Mouse (Mus musculus) liver, embryonic 14.5 days (tissue): ENCODE results near the gene Vapb.

Source experiments
- CTCF ChIP-seq: IDR thresholded peaks from 2 replicates; pipeline ENCODE4 v1.5.1; 2016; ENCODE audit warnings: antibody characterized with exemption, low read depth, control low read depth
- EP300 ChIP-seq: IDR thresholded peaks from 2 replicates; pipeline ENCODE4 v1.6.1; 2016; ENCODE audit warnings: antibody characterized with exemption, low read depth

GRCm38 (mm10) chr2:173698850-173699249 is 38.5 kb upstream of the Vapb start:
- no peak for TF ChIP-seq CTCF
- TF ChIP-seq EP300 = no peak
